ENCODE assay signal across 10 mouse cellular contexts in genomic region chr4:150837458-150837857, GRCm38 (mm10). TPM values are rescaled to one million over a fixed set of nuclear protein-coding genes. Genes with fewer than 3 reads are reported as not detected.
DNase-seq lines count a peak whose midpoint lies in the region.
"Had no signal": no experiment of that assay in that cellular context is flagged by ENCODE, and none has a peak within 500 bp of the region (broad histone marks: within the 10 kb centered on the region; RNA-seq: fewer than 3 reads in every experiment).

No protein-coding gene starts in this region.

- DNase-seq in 416B (ENCODE audit: low read depth) (peak; percentile 85), adipocyte (ENCODE audit: low spot score) (peak; percentile 80)
- DNase-seq in gastrocnemius, postnatal 25 days: peak; percentile 55
- peak; percentile 83 to 85 for DNase-seq in lung, adult 18-20 months
- no peak for DNase-seq in spleen, postnatal 10 days (ENCODE audit: low spot score in 2 of 2)
- DNase-seq in cerebellum, adult 9-10 months: no peak
- no peak for DNase-seq in right cerebral cortex, adult 18-20 months
- DNase-seq: cerebellum, postnatal 14 days; right cerebral cortex, postnatal 25 days; thymus, postnatal 25 days had no signal

RNA-seq across cellular contexts. Expression of gene Errfi1, which starts 16.3 kb away (rescaled TPM):
- 10 to 100 TPM; 16.0 to 17.9 TPM for total RNA-seq in gastrocnemius, postnatal 25 days (2021)

Comparison
In these comparisons a context has a peak if more than half of its experiments do, and no peak if none do; other contexts are left out.
1. DNase-seq: peak in 416B (single experiment), adipocyte (single experiment), gastrocnemius, postnatal 25 days (single experiment) and lung, adult 18-20 months (2 of 2); none in spleen, postnatal 10 days (0 of 2), cerebellum, adult 9-10 months (single experiment) and right cerebral cortex, adult 18-20 months (single experiment).